In genomic region chr4:126309211-126309921, GRCm38 (mm10) we compare ENCODE assay signal across 8 mouse cellular contexts. TPM values are rescaled to one million over a fixed set of nuclear protein-coding genes. Genes with fewer than 3 reads are reported as not detected.
DNase-seq lines count a peak whose midpoint lies in the region; ATAC-seq and TF ChIP-seq lines count a peak whose summit lies in the region.

No protein-coding gene starts in this region.

- TF ChIP-seq CTCF in testis, adult 2 months (IDR thresholded peaks at IDR 0.05; ENCODE audit: control insufficient read depth, insufficient read depth, insufficient replicate concordance, low read depth, low read length): peak; percentile 15; the same call in 1 of the 2 replicates

- WGBS in intestine, embryonic 14.5 days: 15% methylated on average over 20 of the region's 20 CpGs
- 17% methylated on average over 20 of the region's 20 CpGs for WGBS in midbrain, embryonic 10.5 days

- H3K27ac ChIP-seq in testis, adult 2 months (ENCODE audit: control insufficient read depth, insufficient read depth, low read depth, low read length): no peak overlapping the region
- H3K27ac ChIP-seq in intestine, embryonic 14.5 days (ENCODE audit: low read depth): no peak overlapping the region
- peak overlapping the region; percentile 58 for H3K27ac ChIP-seq in midbrain, embryonic 10.5 days (replicated peaks)

- no peaks in the 10 kb centered on the region for H3K27me3 ChIP-seq in testis, adult 2 months (ENCODE audit: control insufficient read depth, insufficient read depth, low read length)
- H3K27me3 ChIP-seq in intestine, embryonic 14.5 days (replicated peaks; ENCODE audit: control insufficient read depth, insufficient read depth, low read length): no peaks in the 10 kb centered on the region
- peaks cover 18% of the 10 kb centered on the region for H3K27me3 ChIP-seq in midbrain, embryonic 10.5 days (ENCODE audit: low read depth, poor library complexity, severe bottlenecking)

- no peak overlapping the region for H3K9ac ChIP-seq in intestine, embryonic 14.5 days (ENCODE audit: low read length)

- peaks cover 8% of the 10 kb centered on the region; the same call in 1 of the 2 replicates for H3K4me1 ChIP-seq in testis, adult 2 months (ENCODE audit: control insufficient read depth, insufficient read depth, low read length)
- H3K4me1 ChIP-seq in intestine, embryonic 14.5 days (replicated peaks; ENCODE audit: control insufficient read depth, insufficient read depth, low read length): no peaks in the 10 kb centered on the region; the same call in 1 of the 2 replicates
- peaks cover 28% of the 10 kb centered on the region for H3K4me1 ChIP-seq in midbrain, embryonic 10.5 days

- peak; percentile 47 to 61 for DNase-seq in cerebellum, adult 18-20 months
- DNase-seq in cerebellum, adult 8-10 months: no peak
- no peak for DNase-seq in testis, postnatal 10 days (ENCODE audit: low spot score)
- DNase-seq in intestine, embryonic 14.5 days (ENCODE audit: low spot score): no peak
- DNase-seq in midbrain, embryonic 10.5 days (ENCODE audit: low spot score): peak; percentile 58
- DNase-seq in adrenal gland, adult 18-20 months (ENCODE audit: low spot score in 2 of 2): no peak
- DNase-seq in layer of hippocampus, adult 18-20 months (ENCODE audit: low spot score in 2 of 2): no peak

- no peaks in the 10 kb centered on the region for H3K36me3 ChIP-seq in testis, adult 2 months (ENCODE audit: control insufficient read depth, insufficient read depth, low read length)
- H3K36me3 ChIP-seq in intestine, embryonic 14.5 days (ENCODE audit: control insufficient read depth, insufficient read depth, low read length): no peaks in the 10 kb centered on the region
- H3K36me3 ChIP-seq in midbrain, embryonic 10.5 days: 0 out of 2 replicates have a peak, but pooled peaks cover 2% of the 10 kb centered on the region

- peak overlapping the region; percentile 74 for H3K4me3 ChIP-seq in testis, adult 2 months (ENCODE audit: control insufficient read depth, low read depth, low read length)
- no peak overlapping the region for H3K4me3 ChIP-seq in intestine, embryonic 14.5 days (ENCODE audit: low read depth, low read length)
- H3K4me3 ChIP-seq in midbrain, embryonic 10.5 days: peak overlapping the region; percentile 47

- peak; percentile 70 for ATAC-seq in intestine, embryonic 14.5 days (replicated peaks; ENCODE audit: low FRiP score, low TSS enrichment, low read depth)

- peaks cover 5% of the 10 kb centered on the region; the same call in 1 of the 2 replicates for H3K9me3 ChIP-seq in intestine, embryonic 14.5 days (ENCODE audit: control insufficient read depth, low read length)
- peaks cover 5% of the 10 kb centered on the region; the same call in 1 of the 2 replicates for H3K9me3 ChIP-seq in midbrain, embryonic 10.5 days (replicated peaks)

- peak overlapping the region; percentile 35 for H3K4me2 ChIP-seq in intestine, embryonic 14.5 days (ENCODE audit: low read length)

- TF ChIP-seq POLR2A in testis, adult 2 months (IDR thresholded peaks at IDR 0.05; ENCODE audit: control insufficient read depth, low read depth, low read length): no peak

RNA-seq across cellular contexts. Expression of gene Adprhl2, which starts 12.1 kb away (rescaled TPM):
- polyA plus RNA-seq in testis, adult 2 months (2012; rRNA removed): 5.8 and 8.1 TPM in 2 replicates
- polyA plus RNA-seq in intestine, embryonic 14.5 days (2014; fragmentation: Nextera tagmentation; extraction: Ambion mirVana): 49.3 and 50.9 TPM in 2 replicates
- polyA plus RNA-seq in midbrain, embryonic 10.5 days (2016; fragmentation: Nextera tagmentation; extraction: Ambion mirVana): 80.8 and 88.4 TPM in 2 replicates
- 10 to 100 TPM; 31.0 to 31.2 TPM for total RNA-seq in adrenal gland, adult 18-20 months (2021)
- total RNA-seq in layer of hippocampus, adult 18-20 months (2021): 10 to 100 TPM; 29.1 to 32.3 TPM

RNA-seq across cellular contexts. Expression of gene Tekt2, which starts 16.1 kb away (rescaled TPM):
- polyA plus RNA-seq in testis, adult 2 months (2012; rRNA removed): 507 and 517 TPM in 2 replicates
- 7.6 and 9.3 TPM in 2 replicates for polyA plus RNA-seq in intestine, embryonic 14.5 days (2014; fragmentation: Nextera tagmentation; extraction: Ambion mirVana)
- polyA plus RNA-seq in midbrain, embryonic 10.5 days (2016; fragmentation: Nextera tagmentation; extraction: Ambion mirVana): 1.1 and 1.9 TPM in 2 replicates
- 1 to 10 TPM; 2.8 to 4.5 TPM for total RNA-seq in adrenal gland, adult 18-20 months (2021)
- under 1 TPM; 0.94 to 0.99 TPM for total RNA-seq in layer of hippocampus, adult 18-20 months (2021)

RNA-seq across cellular contexts. Expression of gene Col8a2, which starts 22.8 kb away (rescaled TPM):
- polyA plus RNA-seq in testis, adult 2 months (2012; rRNA removed): 0.42 and 0.48 TPM in 2 replicates
- polyA plus RNA-seq in intestine, embryonic 14.5 days (2014; fragmentation: Nextera tagmentation; extraction: Ambion mirVana): 5.3 and 6.7 TPM in 2 replicates
- 2.8 and 6.5 TPM in 2 replicates for polyA plus RNA-seq in midbrain, embryonic 10.5 days (2016; fragmentation: Nextera tagmentation; extraction: Ambion mirVana)
- total RNA-seq in adrenal gland, adult 18-20 months (2021): 1 to 10 TPM; 2.6 to 2.8 TPM
- 1 to 10 TPM; 1.7 to 2.3 TPM for total RNA-seq in layer of hippocampus, adult 18-20 months (2021)

RNA-seq across cellular contexts. Expression of gene Trappc3, which starts 47.2 kb away (rescaled TPM):
- polyA plus RNA-seq in testis, adult 2 months (2012; rRNA removed): 20.1 and 20.5 TPM in 2 replicates
- polyA plus RNA-seq in intestine, embryonic 14.5 days (2014; fragmentation: Nextera tagmentation; extraction: Ambion mirVana): 20.5 and 24.6 TPM in 2 replicates
- polyA plus RNA-seq in midbrain, embryonic 10.5 days (2016; fragmentation: Nextera tagmentation; extraction: Ambion mirVana): 85.2 and 94.4 TPM in 2 replicates
- 10 to 100 TPM; 89.7 to 92.1 TPM for total RNA-seq in adrenal gland, adult 18-20 months (2021)
- 10 to 100 TPM; 83.4 to 87.4 TPM for total RNA-seq in layer of hippocampus, adult 18-20 months (2021)

RNA-seq across cellular contexts. Expression of gene Map7d1, which starts 53.2 kb away (rescaled TPM):
- 6.0 and 7.5 TPM in 2 replicates for polyA plus RNA-seq in testis, adult 2 months (2012; rRNA removed)
- 37.8 and 38.0 TPM in 2 replicates for polyA plus RNA-seq in intestine, embryonic 14.5 days (2014; fragmentation: Nextera tagmentation; extraction: Ambion mirVana)
- 59.8 and 69.7 TPM in 2 replicates for polyA plus RNA-seq in midbrain, embryonic 10.5 days (2016; fragmentation: Nextera tagmentation; extraction: Ambion mirVana)
- 10 to 100 TPM; 56.3 to 63.1 TPM for total RNA-seq in adrenal gland, adult 18-20 months (2021)
- 100 to 1,000 TPM; 245 to 258 TPM for total RNA-seq in layer of hippocampus, adult 18-20 months (2021)

Comparison
In these comparisons a context has a peak if more than half of its experiments do, and no peak if none do; other contexts are left out.
1. DNase-seq: peak in cerebellum, adult 18-20 months (2 of 2) and midbrain, embryonic 10.5 days (single experiment); none in cerebellum, adult 8-10 months (single experiment), testis, postnatal 10 days (single experiment), intestine, embryonic 14.5 days (single experiment), adrenal gland, adult 18-20 months (0 of 2) and layer of hippocampus, adult 18-20 months (0 of 2).
2. RNA of gene Tekt2, which starts 16.1 kb away (polyA plus RNA-seq): 507 to 517 TPM in testis, adult 2 months; 7.6 to 9.3 TPM in intestine, embryonic 14.5 days and 1.1 to 1.9 TPM in midbrain, embryonic 10.5 days; every median in the first group is over 10 times any median in the second.